Mouse (Mus musculus): ENCODE data around the gene Zp3.

Gene Zp3

DNA sequence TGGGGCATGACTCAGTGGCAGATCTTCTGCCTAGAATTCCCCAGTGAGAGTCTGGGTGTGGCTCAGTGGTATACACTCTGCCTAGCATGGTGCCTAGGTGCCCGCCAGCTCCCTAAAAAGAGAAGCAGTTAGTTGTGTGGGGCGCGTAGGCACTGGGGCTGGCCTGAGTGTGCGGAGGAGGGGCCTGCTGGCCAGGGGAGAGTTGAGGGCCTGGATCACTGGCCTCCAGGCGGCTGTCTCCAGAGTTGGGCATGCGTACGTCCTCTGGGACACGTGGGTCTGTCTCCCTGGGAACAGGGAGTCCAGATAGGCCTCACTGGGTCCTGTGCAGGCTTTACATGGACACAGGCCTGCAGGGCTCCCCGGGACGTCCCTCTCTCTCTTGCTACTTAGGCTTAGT lies 35.0 kb downstream of the Zp3 start:
- DNase-seq, result peak; percentile 64

DNA sequence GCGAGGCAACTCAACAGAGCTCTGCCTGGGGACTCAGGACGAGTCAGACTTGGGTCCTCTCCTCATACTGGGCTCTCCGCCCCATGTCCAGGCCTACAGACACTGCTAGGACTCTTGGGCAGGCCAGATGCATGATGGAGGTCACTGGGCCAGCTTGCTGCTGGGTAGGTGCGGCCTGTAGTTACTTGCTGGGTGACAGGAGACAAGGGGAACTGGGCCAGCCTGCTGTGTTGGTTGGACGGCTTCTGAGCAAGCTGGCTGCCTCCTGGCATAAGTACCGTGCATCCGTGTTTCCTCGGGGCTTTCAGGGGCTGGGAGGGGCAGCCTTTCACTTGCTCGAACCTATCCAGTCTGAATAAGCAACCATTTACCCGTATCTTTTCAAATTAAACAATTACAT lies 35.7 kb downstream of the Zp3 start:
- peak; percentile 48 for DNase-seq

DNA sequence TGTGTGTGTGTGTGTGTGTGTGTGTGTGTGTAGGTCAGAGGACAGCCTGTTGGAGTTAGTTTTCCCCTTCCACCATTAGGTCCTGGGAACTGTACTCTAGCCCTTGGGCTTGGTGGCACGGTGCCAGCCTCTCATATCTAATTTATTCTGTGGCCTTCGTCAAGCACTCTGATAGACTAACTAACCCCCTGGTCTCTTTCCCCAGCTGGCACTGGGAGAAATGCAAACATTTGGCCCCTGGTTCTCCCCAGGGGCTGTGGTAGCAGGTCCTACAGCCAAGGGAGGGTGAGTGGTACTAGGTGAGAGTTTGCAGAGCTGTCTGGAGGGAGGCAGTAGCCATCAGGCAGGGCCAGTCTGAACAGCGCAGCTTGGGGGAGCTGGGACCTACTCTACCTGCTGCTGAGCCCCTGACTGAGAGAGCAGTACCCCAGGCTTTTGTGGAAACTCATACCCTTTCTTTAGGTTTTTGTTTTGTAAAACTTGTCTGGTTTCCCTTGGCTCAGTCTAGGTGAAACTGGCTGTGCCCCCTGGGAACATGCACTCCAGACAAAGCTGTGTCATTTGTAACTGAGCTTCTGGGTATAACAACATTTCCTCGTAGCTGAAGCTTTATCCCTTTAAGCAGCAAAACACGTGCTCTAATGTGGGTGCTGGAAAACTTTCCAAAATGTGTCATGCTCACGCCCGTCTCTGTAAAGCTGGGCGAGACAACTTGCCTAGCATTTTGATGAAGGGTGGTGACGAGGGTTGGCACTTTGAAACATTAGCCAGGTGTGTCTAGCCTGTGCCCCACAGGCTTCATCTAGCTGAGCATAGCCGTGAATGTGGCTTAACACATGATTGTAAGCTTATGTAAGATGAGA lies 36.3 kb downstream of the Zp3 start:
- peak; percentile 73 for DNase-seq

DNA sequence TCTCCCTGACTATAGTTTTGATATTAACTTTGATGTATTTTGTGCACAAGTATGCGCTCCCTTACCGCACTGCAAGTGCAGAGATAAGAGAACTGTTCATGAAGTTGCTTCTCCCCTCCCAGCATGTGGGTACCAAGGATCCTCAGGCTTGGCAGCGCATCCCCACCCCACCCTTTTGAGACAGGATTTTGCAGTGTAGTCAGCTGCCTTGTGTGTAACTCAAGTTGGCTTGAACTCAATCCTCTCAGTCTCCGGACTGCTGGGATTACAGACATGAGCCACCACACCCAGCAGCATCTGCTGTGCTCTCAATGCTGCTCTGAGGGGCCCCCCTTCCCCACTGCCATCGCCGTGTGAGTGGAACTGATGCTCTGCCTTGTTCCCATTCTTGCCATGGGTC lies 37.4 kb downstream of the Zp3 start:
- DNase-seq, result no peak

- no peak for DNase-seq
Observed at GRCm38 (mm10) chr5:136018726-136019125, 38.8 kb downstream of the Zp3 start.

DNA sequence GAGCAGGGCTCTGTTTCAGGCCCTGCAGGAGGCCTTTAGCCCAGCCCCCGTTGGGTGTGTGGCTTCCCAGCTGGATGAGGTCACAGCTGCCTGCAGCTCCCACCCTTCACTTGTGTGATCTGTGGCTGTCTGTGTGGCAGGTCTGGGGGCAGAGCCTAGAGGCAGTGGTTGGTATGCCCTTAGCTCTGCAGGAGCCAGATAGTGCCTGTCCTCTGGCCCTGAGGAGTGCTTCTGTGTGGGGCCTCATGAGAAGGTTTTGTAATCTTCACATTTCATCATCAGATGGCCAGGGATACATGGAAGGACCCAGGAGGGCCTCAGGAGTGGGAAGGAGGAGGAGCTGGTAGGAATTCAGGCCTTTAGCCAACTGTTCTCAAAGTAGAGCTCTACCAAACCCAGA lies 40.0 kb downstream of the Zp3 start:
- no peak for DNase-seq

GRCm38 (mm10) chr5:136025712-136026111 lies 45.8 kb downstream of the Zp3 start:
- no peak for DNase-seq

DNA sequence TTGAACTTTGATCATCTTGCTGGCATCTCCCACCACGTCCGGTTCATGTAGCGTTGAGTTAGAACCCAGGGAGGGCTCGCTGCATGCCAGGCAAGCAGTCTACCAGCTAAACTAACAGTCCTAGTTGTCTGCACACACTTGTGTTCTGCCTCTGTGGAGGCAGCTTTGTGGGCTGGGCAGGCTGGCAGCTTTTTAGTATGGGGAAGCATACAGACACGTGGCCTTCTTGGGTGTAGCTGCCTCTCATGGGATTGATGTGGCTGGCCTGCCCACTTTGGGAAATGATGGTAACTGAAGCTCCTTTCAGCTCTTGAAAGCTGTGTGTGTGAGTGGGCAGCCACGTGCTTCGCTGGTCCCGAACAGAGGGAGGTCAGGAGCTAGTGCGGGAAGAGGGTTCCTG lies 47.0 kb downstream of the Zp3 start:
- no peak for DNase-seq

DNA sequence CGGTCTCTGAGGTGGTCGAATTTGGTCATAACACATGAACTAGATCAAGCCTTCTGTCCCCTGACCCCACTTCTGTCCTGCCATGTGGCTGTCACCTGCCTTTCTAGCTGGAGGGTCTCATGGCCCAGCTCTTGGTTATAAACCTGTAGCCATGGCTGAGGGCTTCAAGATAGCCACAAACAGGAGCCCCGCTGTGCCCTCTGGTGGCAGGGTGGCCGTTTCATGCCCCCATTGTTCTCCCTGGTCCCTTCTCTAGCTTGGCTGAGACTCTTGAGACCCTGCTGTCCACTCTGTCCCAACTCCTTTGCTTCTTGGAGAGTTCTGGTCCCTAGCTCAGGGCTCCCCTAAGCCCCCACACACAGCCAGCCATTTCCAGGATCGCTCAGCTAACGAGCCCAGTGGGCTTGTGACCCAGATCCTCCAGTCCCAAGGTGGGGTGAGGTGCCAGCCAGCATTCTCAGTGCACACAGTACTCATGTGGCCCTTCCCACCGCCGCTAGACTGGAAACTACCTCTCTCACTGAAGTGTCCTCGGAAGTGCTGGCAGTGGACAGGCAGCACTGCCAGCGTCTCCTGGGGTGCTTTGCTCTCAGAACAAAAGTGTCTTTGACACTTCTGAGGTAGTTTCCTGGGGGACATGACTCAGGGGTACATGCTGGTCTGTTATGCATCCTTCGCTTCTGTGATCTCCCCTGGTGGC lies 47.9 kb downstream of the Zp3 start:
- no peak for DNase-seq

DNA sequence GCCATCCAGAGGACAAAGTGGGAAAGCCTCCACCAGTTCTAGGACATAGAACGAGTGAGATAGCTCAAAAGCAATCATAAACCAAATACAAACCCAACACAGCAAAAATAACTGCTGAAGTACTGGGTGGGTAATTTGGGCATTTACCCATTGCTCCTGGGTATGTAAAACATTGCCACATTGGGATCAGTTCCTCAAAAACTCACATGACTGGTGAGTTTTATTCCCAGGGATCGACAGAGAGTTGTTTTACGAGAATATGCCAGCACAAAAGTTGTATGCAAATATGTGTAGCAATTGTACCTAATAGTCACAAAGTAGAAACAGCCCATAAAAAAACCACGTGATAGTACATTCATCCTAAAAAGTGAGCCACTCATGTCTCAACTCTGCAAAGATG lies 55.0 kb downstream of the Zp3 start:
- DNase-seq, result no peak

GRCm38 (mm10) chr5:136035285-136035684 lies 55.4 kb downstream of the Zp3 start:
- no peak for DNase-seq

DNA sequence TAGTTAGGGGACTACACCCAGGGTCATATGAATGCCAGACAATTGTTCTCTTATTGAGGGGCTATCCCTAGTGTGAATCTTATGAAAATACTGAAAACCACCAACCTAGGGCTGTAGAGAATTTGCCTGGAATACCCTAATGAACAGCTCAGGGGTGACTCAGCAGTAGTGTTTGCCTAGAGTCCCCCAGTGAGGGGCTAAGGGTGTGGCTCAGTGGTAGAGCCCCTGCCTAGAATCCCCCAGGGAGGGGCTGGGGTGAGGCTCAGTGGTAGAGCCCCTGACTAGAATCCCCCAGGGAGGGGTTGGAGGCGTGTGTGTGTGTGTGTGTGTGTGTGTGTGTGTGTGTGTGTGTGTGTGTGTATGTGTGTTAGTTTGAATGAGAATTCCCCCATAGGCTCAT lies 56.8 kb downstream of the Zp3 start:
- DNase-seq, result no peak
